Mouse (Mus musculus) C2C12 (cell line): ENCODE results near the gene Gm12666. TPM values are rescaled to one million over a fixed set of nuclear protein-coding genes. Genes with fewer than 3 reads are reported as not detected.
"Not testable (repeated sequence)": the region's sequence is repeated elsewhere in the genome, so short reads cannot be mapped to it uniquely, and the experiment has no call there.

Experiments
- H3K27me3 ChIP-seq: one replicate; pipeline ENCODE4 v1.6.1; 2011; ENCODE audit not compliant: control insufficient read depth, insufficient read depth, insufficient read length
- H3K36me3 ChIP-seq: one replicate; pipeline ENCODE4 v1.6.1; 2011; ENCODE audit not compliant: control insufficient read depth, insufficient read depth
- H3K4me3 ChIP-seq: one replicate; pipeline ENCODE4 v1.5.1; 2011; ENCODE audit warnings: mild to moderate bottlenecking, control low read depth; ENCODE audit not compliant: poor library complexity, insufficient read depth, severe bottlenecking
- H3K79me2 ChIP-seq: one replicate; pipeline ENCODE4 v1.6.1; 2011; ENCODE audit not compliant: control insufficient read depth, insufficient read depth
- H3K79me3 ChIP-seq: one replicate; pipeline ENCODE4 v1.6.1; 2011; ENCODE audit warnings: low read depth, control low read depth
- H3ac ChIP-seq: one replicate; pipeline ENCODE3; 2011; ENCODE audit warnings: low read depth; ENCODE audit not compliant: control insufficient read depth, insufficient read length
- CEBPB ChIP-seq: IDR thresholded peaks from one replicate; pipeline ENCODE4 v1.6.1; 2011; ENCODE audit warnings: low read depth, mild to moderate bottlenecking, control low read depth, moderate library complexity
- CTCF ChIP-seq: IDR thresholded peaks from one replicate; pipeline ENCODE4 v1.5.1; 2011; ENCODE audit not compliant: control insufficient read depth, insufficient read depth, insufficient read length
- FOSL1 ChIP-seq: IDR thresholded peaks from one replicate; pipeline ENCODE4 v1.8.0; 2011; ENCODE audit warnings: mild to moderate bottlenecking, low read length; ENCODE audit not compliant: poor library complexity, insufficient read depth, severe bottlenecking
- MAX ChIP-seq: IDR thresholded peaks from one replicate; pipeline ENCODE4 v1.6.1; 2011; ENCODE audit warnings: mild to moderate bottlenecking, control low read depth
- MYOD1 ChIP-seq: IDR thresholded peaks from one replicate; pipeline ENCODE4 v1.6.1; 2011; ENCODE audit warnings: low read depth; ENCODE audit not compliant: control insufficient read depth, insufficient read length
- MYOG ChIP-seq: IDR thresholded peaks from one replicate; pipeline ENCODE4 v1.6.1; 2011; ENCODE audit not compliant: control insufficient read depth, insufficient read length; ENCODE audit errors: extremely low read depth
- USF1 ChIP-seq: IDR thresholded peaks from one replicate; pipeline ENCODE4 v1.6.1; 2011; ENCODE audit warnings: low read depth, mild to moderate bottlenecking, control low read depth, moderate library complexity
- long read RNA-seq, 2 experiments: library from polyadenylated mRNA; unstranded; transcript quantifications; one replicate each; pipeline ENCODE4 v2.0.0; 2019 to 2020
- polyA plus RNA-seq: library from polyadenylated mRNA; unstranded; fragments of >200 nt; fragmentation: generic; extraction: Trizol; gene quantifications from one replicate; pipeline ENCODE4 v1.2.1, GENCODE M21; 2012; ENCODE audit warnings: missing spikeins

Gm12666 gene
- 4.9 TPM for polyA plus RNA-seq
- long read RNA-seq, experiment 1 = 0 reads
- long read RNA-seq, experiment 2 = 0 reads

DNA sequence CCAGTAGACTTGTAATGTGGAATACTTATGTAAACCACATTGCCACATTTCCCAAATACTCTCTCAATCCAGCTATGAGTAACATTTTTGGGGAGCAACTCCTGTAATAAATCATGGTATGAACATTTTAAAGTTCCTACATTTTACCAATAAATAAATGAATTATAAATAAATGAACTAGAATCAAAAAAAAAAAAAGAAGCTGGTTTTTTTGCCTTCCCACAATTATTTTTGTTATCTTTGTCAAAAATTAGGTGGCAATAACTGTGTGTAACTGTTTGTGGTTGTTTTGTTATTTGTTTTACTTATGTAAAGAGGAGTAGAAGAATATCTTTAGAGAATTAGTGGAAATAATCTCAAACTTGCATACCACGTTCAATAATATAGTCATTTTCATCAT, at the start of gene Gm12666:
Gene Gm12666, minus strand, starts transcription at position 101 of the 400 bp plus-strand sequence.
- not testable (repeated sequence) for H3K79me2 ChIP-seq, H3K79me3 ChIP-seq, H3K36me3 ChIP-seq, H3K27me3 ChIP-seq, H3ac ChIP-seq, H3K4me3 ChIP-seq

DNA sequence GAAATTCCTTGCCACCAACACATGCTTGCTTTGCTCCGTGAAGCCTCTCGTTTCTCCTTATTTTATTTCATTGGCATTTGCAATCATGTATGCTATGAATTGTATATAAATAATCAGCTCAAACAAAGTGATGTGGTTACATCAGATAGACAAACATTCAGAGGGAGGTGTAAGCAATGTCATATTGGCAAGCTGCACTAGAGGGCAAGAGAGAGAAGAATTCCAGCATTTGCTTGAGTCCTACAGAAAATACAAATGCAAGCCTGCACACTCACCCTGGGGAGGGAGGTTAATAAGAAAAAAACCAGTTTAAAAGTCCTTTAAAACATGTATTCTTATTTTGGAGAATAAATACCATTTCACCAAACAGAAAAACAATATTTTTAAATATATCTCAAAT, 34.8 kb upstream of the Gm12666 start:
- H3K36me3 ChIP-seq = no peaks in the 10 kb centered on the region
- H3K4me3 ChIP-seq = no peak overlapping the region
- no peaks in the 10 kb centered on the region for H3K79me3 ChIP-seq
- no peaks in the 10 kb centered on the region for H3K79me2 ChIP-seq
- H3ac ChIP-seq = no peak overlapping the region
- no peaks in the 10 kb centered on the region for H3K27me3 ChIP-seq
- TF ChIP-seq MYOG = no peak
- TF ChIP-seq MYOD1 = no peak
- no peak for TF ChIP-seq CEBPB
- TF ChIP-seq CTCF = no peak
- no peak for TF ChIP-seq FOSL1
- no peak for TF ChIP-seq USF1
- TF ChIP-seq MAX = no peak

DNA sequence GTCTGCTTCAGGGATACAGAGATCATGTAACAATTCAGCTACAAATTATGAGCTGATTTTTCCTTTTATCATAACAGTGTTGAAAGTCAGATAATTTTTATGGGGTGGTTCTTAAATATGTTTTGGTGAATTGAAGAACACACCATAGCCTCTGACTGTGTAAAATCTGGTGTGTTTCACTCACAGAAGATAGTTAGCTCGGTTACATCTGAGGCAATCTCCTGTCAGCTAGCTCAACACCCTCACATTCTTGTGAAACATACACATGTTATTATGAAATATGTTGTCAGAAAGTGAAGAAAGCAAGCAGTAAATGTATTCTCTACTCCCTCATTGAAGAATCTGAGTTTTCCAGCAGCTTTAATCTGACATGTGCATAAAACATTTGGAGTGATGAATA, 24.7 kb upstream of the Gm12666 start:
- Histone ChIP-seq H3K36me3 (no peaks in the 10 kb centered on the region), H3ac (no peak overlapping the region), H3K27me3 (no peaks in the 10 kb centered on the region), H3K79me3 (no peaks in the 10 kb centered on the region), H3K4me3 (no peak overlapping the region), H3K79me2 (no peaks in the 10 kb centered on the region)
- TF ChIP-seq MYOG (no peak), USF1 (no peak), MAX (no peak), FOSL1 (no peak), MYOD1 (no peak), CTCF (no peak), CEBPB (no peak)

DNA sequence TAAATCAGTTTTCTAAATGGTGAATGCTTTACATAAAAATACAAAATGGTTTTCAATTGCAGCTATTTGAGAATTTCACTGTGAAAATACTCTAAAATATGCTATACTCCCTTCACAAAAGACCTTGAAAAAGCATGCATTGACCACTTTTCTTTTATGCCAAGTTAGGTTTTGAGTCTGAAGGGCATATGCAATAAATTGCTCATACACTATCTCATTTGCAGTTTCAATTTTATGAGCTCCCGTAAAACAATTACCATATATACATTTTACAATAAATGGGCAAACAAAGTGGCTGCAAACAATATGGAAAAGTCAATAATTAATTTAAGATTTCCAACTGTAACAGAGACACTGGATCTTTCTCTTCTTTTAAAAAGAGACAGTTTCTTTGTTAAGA, 38.9 kb downstream of the Gm12666 start:
- Histone ChIP-seq H3K79me2 (no peaks in the 10 kb centered on the region), H3K79me3 (no peaks in the 10 kb centered on the region), H3K27me3 (no peaks in the 10 kb centered on the region), H3K4me3 (no peak overlapping the region), H3K36me3 (no peaks in the 10 kb centered on the region), H3ac (no peak overlapping the region)
- TF ChIP-seq USF1 = no peak
- TF ChIP-seq CEBPB = no peak
- no peak for TF ChIP-seq FOSL1
- TF ChIP-seq MYOG = no peak
- no peak for TF ChIP-seq MAX
- no peak for TF ChIP-seq MYOD1
- TF ChIP-seq CTCF = no peak

DNA sequence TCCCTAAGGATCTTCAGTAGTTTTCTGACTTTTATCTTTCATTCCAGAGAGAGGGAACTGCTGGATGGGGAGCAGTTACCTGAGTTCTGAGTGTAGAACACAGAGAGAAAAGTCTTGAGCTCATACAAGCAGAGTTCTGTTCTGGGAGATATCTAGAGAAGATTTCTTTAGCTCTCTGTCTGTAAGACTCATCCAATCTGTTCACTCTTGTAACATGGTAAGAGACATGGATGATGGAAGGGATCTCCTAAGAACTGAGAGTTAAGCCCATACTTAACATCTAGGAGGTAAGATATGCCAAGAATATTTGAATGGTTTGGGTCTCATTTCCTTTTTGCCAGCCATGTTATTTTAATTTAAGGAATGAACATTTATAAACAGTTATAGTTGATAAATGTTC, 44.4 kb downstream of the Gm12666 start, which contains the start of gene Izumo3:
Gene Izumo3, minus strand, starts transcription at position 101 of the 400 bp plus-strand sequence.
- no peaks in the 10 kb centered on the region for H3K79me3 ChIP-seq
- H3K36me3 ChIP-seq = no peaks in the 10 kb centered on the region
- no peak within 1 kb of the TSS for H3ac ChIP-seq
- no peak within 1 kb of the TSS for H3K4me3 ChIP-seq
- H3K27me3 ChIP-seq = no peaks in the 10 kb centered on the region
- no peak for TF ChIP-seq FOSL1
- no peak for TF ChIP-seq MAX
- TF ChIP-seq CEBPB = no peak
- no peak for TF ChIP-seq MYOD1
- no peak for TF ChIP-seq CTCF
- no peak for TF ChIP-seq MYOG
- TF ChIP-seq USF1 = no peak
- no peaks in the 10 kb centered on the region for H3K79me2 ChIP-seq

Other genes starting within 250 kb of the Gm12666 start
- not detected for gene Izumo3, start 44.5 kb downstream of the Gm12666 start, polyA plus RNA-seq